Mouse (Mus musculus) layer of hippocampus, adult 9-11 months (tissue): Measurements from ENCODE around the gene Dse.

Source experiments
- DNase-seq: peaks from one replicate; pipeline ENCODE4 v3.0.0; 2022

Dse gene

DNA sequence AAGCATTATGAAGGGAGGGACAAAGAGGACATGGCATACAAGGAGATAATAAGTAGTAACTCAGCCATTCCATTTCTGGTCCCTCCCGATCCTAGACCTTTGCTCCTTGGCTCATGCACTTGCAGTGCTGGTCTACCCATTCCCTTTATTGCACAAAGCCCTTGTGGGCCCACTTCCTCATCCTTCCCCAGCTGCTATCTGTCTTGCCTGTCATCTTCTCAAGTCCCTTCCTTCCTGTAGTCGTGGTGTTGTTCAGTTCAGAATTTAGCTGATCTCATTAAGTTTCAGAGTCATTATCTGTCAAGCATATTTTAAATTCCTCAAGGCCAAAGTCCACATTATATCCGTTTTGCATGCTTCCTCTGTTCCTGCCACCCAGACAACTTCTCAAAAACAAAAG lies 9.5 kb downstream of the Dse start:
- no peak for DNase-seq

DNA sequence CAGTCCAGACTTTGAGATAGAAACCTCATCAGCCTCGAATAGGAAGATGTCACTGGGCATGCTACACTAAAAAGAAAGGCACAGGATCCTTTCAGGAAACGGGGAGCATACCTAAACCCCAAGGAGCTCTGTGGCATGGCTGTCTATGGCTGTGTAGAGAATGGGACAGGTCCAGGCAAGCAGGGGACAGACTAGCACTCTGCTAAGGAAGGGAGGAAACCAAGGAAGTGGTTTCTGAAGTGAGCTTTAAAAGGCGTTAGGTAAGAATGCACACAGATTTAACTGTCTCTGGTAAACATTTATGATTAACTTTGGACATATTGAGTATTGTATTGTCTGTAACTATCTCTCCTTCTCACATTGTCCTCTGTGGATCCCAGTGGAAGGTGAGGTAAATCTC lies 10.2 kb downstream of the Dse start:
- no peak for DNase-seq

DNA sequence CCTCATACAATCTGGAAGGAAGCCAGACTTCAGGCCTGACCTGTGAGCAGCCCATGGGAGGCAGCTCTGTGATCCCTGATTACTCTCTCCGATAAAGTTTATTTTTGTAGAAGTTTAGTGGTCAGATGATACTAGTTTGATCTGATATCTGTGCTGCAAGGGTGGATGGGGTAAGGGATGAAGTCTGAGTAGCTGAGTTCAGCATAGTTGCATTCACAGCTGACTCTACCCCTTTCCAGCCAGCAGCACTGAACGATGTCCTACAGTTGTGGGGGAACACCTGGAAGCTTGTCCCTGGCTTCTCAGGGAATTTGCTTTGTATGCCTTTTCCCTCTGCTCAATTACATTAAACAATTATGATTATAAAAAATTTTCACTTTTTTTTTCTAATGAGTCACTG lies 12.6 kb downstream of the Dse start:
- DNase-seq: no peak

- no peak for DNase-seq
Observed at GRCm38 (mm10) chr10:34194503-34194902, 13.0 kb downstream of the Dse start.

- no peak for DNase-seq
Observed at GRCm38 (mm10) chr10:34186571-34187260, 20.8 kb downstream of the Dse start.

DNA sequence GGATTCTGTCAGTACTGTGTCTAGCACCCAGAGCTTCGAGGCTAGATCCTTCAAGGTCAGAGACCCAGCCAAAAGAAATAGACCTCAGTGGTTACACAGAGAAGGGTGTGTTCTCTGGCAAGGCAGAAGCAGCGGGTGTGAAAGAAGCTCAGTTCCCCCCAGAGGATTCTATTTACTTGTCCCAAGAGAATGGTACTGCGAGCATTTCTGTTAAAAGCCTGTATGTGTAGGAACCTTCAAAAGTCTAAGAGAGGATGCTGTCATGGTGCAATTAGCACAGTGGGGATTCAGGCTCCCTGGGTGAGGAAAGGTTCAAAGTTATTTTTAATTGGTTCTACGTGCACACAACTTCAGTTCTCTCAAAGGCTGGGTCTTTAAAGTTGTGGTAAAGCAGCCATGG lies 22.0 kb downstream of the Dse start:
- no peak for DNase-seq

DNA sequence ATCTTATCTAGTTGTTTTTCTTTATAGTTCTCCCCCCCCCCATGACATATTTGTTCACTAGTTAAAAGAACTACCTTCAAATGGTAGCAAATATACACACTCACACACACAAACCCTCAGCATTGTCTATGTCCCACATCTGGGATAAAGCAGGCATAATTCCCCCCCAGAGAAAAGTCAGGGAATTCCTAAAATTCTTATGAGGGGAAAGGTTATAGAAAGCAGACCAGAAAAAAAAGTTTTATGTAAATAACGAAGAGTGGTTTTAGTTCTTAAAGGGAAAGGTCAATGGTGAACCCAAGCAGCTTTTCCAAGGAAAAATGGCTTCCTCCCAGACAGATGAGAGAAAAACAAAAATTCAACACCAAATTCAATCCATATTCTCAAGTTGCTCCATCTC lies 22.6 kb downstream of the Dse start:
- no peak for DNase-seq

DNA sequence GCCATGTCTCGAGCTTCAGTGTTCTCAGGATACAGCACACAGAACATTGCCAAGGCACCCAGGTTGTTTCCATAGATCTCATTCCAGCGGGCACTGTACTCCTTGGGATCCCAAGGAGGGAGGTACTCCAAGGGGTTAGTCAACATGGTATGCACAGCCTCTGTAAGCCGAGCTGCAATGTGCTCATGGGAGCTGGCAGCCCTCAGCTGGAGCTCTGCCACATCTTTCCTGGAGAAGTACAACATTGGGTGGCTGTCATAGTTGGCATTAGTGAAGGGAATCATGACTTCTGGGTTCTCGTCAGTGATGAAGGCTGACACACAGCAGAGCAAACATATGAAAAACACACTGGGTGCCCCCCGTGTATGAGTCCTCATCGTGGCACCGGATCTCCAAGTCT lies 23.8 kb downstream of the Dse start:
- peak; percentile 18 for DNase-seq

GRCm38 (mm10) chr10:34175870-34176606 lies 31.5 kb downstream of the Dse start:
- no peak for DNase-seq

DNA sequence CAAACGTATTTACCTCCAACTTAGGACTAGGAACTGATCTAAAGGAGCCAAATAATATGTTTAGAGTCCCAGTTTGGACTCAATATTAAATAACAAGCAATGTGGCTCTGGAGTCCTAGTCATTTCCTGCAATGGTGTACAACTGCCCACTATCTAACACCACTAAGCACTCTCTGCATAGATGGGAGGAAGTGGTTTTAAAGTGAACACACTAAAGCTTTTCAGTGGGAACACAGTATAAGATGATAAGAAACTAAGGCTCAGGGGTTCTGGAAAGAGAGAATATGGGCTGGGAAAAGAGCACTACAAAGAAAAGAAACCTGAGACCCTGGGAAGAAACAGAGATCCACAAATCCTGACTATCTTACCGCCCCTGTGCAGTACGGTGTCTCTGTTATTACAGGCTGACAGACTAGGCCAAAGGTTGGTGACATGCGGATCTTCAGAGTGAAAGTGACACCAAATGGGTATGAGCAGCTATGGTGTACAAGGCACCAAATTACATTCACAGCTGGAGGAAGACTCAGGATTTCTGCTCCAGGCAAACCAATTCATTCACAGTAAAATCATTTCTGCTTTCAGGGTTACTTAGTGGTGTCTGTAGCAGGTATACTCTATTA lies 34.7 kb downstream of the Dse start:
- DNase-seq: no peak

DNA sequence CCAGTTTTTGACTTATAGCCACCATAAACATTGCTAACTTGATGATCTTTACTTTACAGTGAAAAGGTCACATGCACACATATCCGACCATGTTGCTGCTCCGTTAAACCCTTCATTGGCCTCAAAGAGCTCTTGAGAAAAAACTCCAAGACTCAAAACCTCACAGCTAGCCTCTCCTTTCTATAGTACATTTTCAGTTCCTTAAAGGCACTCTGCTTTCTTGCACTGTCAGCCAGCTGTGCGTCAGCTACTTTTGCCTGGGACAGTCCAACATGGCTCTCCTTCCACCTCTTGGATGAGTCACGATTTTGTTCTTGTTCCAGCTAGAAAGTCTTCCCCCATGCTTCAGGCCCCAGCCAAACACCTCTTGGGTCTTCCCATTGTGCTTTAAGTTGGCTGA lies 35.9 kb downstream of the Dse start:
- DNase-seq: peak; percentile 18

- DNase-seq: no peak
Observed at GRCm38 (mm10) chr10:34171191-34171590, 36.3 kb downstream of the Dse start.

- no peak for DNase-seq
Observed at GRCm38 (mm10) chr10:34166971-34167370, 40.5 kb downstream of the Dse start.

DNA sequence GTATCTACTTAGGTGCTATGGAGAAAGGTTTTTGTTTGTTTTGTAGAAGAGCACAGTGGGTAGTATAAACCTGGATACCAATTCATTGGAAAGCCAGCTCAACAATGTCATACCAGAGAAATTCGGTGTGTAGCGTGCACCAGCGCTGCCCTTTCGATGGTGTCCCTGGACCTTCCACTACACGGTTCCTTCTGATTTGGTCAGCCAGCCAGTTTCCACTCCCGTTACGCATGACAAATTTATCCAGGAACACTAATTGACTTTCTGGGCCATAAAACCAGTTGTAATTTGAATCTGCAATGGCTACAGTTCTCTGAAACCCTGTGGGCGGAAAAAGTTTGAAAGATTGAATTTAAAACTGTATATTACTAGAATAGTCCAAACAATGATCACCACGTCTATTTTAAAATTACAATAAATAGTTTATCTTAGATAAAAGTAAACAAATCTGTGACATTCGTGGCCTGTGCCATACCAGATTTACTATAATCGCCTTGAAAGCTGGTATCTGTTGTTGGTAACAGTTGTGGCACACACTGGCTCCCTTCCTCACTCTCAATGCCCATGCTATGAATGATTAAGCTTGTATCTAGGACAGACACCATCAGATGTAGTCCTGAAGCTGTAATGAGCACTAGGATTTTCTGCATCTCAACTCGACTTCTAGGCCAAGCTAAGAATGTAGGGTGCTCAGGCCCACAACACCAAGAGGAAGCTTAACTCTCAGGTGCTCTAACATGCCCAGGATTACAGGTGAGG lies 51.5 kb downstream of the Dse start:
- DNase-seq: no peak

DNA sequence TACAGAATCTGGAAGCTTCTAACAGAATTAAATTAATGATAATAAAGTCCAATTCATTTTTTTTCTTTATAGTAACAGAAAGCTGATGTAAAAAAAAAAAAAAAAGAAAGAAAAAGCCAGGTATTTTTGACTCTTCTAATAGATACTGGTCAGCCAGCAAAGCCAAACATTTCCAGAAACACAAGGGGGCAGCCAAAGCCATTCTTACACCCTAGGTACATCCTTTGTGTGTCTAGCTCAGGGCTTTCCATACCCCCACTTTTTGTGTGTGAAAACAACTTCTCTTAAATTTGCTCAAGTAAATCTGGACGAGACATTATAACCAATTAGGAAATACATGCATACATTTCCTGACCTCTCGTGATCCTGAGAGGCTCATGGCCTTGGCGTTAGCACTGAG lies 55.7 kb downstream of the Dse start:
- no peak for DNase-seq

DNA sequence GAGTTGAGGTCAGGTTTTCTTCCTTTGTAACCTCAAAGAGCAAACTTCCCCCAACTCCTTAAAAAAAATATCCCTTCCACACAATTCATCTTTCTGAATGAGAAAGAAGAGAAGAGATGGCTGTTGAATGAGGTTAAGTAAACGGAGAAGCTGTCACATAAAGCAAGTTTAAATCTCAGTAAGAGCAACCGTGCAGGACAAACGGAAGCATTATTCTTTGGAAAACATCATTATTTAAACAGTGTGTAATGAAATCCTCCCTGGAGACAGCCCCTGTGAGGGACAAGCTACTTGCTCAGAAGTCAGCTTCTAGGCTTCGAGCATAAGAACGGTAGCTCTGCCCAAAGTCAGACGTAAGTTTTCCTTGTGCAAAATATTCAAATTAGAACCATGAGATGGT lies 57.1 kb downstream of the Dse start:
- DNase-seq: no peak

DNA sequence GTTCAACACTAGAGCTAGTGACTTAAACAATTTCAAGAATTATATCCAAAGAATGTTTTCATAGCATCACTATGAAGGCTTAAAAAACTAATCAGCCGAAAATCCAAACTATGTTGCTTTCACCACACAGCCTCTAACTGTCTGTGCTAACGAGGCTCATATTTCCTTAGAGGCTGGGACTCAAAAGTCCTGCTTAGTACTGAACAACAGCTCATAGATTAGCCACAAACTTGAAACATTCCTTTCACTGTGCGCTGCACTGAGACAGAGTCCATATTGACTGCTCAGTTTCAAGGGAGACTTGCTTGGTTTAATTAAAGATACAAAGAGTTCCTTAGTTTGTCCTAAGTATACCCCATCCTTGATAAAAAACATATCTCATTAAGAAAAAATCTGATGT lies 57.7 kb downstream of the Dse start:
- no peak for DNase-seq

GRCm38 (mm10) chr10:34141693-34142092 lies 65.8 kb downstream of the Dse start:
- DNase-seq: no peak

DNA sequence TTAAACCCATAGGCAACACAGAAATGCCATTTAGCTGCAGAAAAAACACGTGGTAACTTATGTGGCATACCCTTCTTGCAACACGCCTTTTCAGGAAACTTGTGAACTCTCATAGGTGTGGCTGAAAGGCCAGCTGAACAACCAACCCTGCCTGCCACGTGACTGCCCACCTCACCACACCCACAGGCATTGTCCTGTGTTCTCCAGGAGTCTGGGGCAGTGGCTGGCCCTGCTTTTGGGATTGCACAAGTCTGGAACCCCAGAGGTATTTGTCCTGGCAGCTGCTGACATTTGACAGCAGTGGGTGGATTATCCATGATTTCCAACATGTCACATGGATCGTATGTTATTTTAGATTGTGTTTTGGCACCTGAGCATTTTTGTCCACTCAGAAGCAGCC lies 67.7 kb downstream of the Dse start:
- DNase-seq: no peak

GRCm38 (mm10) chr10:34138027-34138426 lies 69.5 kb downstream of the Dse start:
- DNase-seq: no peak

GRCm38 (mm10) chr10:34136432-34136831 lies 71.1 kb downstream of the Dse start:
- no peak for DNase-seq

- no peak for DNase-seq
Observed at GRCm38 (mm10) chr10:34131356-34131755, 76.2 kb downstream of the Dse start.

GRCm38 (mm10) chr10:34128391-34128790 lies 79.1 kb downstream of the Dse start:
- DNase-seq: no peak
